Mouse (Mus musculus): ENCODE measurements around the gene Gng11.

Gng11 gene

DNA sequence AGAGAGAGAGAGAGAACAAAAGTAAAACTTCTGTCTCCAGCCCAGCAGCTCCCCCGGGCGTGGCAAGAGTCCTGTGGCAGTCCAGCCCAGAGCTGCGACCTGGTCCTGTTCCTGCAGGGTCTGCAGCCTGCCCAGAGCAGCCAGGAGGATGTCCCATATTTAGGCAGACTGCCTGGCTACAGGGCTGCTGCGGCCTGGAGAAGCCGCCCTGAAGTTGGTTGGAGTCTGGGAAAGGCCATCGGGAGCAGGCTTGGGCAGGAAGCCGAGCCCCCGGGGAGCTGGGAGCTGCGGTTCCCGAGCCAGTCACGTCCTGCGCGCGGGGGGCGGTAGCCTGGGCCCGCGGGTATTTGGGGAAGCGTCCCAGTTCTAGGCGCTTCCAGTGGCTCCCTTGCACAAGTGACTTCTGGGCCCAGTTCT is at the start of gene Gng11:
Gene Gng11, plus strand, starts transcription at position 15 of the 417 bp plus-strand sequence.
- DNase-seq (ENCODE audit: low read depth, low spot score), result no peak

DNA sequence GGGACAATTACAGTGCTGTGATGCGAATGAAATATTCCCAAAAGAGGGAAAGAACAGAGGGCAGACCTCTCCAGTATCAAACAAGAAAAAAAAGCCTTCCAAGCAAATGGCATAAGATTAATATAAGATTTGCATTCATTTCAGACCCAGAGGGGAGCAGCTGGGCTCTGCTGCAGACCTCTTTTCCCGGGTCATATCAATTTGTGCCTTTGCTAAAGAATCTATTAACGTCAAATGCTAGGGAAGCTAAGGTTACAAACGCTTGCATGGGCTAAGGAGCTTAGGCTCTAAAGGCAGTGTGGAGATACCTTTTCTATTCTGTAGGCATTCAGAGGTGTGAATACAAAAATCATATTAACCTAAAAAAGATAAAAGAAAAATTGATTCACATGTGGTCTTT is 48.7 kb upstream of the Gng11 start:
- no peak for DNase-seq (ENCODE audit: low read depth, low spot score)

DNA sequence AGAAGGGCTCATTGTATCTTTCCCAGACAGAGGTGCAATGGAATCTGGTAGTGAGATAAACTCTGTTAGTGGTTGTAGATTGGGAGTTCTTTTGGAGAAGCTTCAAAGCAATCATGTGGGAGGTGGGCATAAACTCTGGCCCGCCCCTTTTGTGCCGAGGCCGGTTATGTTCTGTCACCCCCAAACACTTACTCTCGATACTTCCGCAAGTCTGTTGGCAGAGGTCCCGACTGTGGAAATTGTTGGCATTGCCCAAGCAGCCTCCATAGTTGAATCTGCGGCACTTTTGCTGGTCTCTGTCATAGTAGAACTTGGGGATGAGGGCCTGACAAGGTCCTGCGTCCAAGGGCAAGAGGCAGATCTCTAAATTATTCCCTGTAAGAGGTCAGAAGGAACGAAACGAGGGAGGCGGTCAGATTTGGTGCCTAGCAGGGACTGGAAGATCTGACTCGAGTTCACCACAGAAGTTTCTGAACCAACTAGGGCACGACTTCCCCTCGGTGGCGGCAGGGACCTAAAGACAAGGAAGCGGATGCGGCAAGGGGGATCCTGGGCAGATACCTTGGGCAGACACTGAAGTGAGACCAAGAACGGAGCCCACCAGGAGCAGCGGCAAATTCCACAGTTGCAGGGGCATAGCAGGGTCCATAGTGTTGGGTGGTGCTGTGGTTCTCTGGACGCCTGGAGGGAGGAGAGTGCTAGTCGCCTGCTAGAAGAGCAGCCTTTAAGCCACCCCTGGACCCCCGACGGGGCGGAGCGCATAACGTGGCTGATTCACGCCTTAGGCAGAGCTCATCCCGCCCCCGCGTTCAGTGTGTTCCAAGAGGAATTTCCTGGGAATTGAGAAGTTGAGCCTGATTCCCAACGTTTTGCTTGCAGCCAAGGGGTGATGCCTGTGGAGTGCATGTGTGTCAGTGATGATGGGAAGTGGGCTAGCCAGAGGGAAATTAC is 35.8 kb upstream of the Gng11 start:
- no peak for DNase-seq (ENCODE audit: low read depth, low spot score)

DNA sequence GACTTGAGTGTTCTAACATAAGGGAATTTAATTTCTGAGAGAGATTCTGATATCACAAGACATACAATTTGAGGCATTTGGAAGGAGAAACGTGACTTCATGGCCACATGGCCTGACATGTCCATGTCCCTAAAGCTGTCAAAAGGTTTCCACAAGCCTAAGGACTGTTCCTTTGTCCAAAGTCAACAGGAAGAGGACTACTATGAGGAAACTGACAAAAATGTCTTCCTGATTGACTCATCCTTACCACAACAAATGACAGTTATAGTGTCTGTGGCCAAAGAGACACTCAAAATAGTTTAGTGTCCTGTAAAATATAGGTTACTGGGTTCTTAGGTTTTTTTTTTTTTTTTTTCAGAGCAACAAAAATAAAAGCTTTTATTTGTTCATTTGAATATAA is 30.0 kb upstream of the Gng11 start:
- DNase-seq (ENCODE audit: low read depth, low spot score), result no peak

DNA sequence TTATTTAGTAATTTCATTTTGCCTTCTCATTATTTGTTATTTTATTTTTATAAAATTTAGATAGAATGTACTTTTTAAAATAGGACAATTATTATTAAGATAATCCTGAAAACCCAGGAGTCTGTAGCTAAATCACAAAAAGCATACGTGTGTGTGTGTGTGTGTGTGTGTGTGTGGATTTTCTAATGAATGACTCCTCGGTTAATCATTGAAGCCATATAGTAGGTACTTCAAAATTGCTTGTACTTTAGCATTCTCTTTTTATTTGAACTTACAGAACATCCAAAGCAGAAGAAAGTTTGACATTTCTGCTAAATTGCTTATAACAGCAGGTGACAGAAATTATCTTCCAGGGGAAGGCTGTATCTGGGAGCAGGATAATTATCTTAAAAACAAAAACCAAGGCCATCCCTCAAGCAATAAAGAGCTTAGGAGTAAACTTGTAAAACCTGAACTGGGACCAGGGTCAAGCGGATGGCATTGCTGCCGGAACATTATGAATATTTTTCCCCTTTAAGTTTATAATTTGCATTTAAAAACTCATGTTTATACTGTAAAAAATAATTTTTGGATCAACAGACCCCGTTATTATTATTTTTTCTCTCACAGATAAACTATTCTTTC is 20.9 kb upstream of the Gng11 start:
- no peak for DNase-seq (ENCODE audit: low read depth, low spot score)

DNA sequence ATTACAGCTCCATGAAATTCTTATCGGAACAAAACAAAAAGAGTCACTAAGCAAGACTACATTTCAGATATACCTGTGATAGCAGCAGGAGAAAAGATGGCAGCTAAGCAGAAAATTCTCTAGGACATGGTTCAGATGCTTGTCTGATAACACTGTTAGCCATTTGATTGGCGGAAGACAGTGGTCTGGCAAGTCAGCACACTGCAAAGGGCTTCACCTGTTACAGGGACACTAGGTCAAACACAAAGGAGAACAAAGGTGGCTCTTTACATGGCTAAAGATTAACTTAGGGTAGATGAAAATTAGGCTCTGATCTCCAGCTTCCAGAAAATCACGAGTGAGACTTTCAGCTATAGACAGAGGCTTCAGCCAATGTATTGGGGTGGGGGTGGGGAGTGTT is 15.0 kb upstream of the Gng11 start, which contains the start of gene Tfpi2:
Gene Tfpi2, minus strand, starts transcription at position 170 of the 400 bp plus-strand sequence.
- DNase-seq (ENCODE audit: low read depth, low spot score), result no peak

DNA sequence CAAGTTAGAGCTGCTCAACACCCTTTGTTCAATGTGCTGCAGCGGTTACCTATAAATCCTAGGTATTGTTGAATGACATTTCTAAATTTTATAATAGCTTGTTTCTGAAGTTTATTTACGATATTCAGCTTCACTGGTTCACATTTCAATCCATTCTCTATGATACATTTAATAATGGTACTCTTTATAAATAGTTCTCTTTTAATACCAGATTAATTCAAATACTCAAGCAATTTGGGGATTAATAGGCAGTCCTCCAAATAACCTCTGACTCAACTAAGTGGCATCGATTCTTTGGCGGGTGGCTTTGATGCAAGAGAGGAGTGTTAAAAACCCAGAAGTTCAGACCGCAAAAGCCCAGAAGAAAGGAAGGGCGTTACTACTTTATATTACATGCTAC is 10.2 kb upstream of the Gng11 start, which contains the start of gene Gngt1:
Gene Gngt1, plus strand, starts transcription at position 301 of the 400 bp plus-strand sequence.
- DNase-seq (ENCODE audit: low read depth, low spot score), result no peak

DNA sequence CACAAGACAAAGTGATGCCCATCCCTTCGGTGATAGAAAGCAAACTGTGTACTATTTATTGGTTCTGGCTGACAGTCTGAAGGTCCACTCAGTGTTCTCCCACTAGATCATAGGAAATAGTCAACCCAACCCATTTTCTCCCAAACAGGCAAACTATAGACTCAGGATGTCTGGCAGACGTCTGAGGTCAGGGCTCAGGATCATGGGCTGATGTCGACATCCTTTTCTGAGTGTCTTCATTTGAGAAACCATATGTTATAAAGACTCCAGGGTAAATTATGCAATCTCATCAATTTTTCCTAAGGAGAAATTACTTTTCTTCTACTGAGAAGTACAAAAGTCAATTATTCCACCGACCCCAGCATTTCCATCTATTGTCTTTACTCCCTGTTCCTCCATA is 5.6 kb upstream of the Gng11 start:
- DNase-seq (ENCODE audit: low read depth, low spot score), result no peak

DNA sequence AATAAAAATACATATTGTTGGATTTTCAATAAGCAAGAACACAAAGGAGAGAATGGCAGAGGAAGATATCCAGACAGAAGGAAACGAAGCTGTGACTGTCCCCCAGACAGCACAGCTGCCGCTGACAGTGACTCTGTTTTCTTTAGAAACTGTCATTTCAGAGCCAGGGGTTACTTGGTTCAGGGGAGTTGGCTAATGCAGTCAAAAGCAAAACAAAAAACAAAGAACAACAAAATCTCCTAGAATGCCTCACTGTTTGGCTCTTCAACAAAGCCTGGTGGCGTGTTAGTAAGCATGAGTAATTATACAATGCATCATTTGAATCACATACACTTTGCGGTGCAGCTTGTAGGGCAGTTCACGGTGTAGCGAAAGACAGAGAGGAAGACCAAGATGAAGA is 4.4 kb upstream of the Gng11 start:
- DNase-seq (ENCODE audit: low read depth, low spot score), result no peak

DNA sequence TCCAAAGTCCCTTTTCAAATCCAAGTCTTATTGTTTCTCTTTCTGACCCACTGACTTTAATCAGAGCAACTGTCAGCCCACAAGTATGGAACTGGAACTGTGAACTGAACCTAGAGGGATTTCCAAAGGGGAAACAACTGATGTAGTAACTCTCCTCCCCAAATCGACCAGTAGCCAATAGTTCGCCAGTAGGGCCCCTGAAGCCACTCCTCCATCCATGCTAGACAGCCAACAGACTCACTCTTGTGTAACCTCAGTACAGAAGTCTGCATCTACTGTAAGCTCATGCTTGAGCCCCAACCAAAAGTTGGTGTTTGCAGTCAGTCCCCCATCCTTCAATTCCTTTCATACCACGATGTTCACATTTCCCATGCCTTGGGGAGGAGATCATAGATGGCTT is 3.0 kb upstream of the Gng11 start:
- DNase-seq (ENCODE audit: low read depth, low spot score), result no peak

DNA sequence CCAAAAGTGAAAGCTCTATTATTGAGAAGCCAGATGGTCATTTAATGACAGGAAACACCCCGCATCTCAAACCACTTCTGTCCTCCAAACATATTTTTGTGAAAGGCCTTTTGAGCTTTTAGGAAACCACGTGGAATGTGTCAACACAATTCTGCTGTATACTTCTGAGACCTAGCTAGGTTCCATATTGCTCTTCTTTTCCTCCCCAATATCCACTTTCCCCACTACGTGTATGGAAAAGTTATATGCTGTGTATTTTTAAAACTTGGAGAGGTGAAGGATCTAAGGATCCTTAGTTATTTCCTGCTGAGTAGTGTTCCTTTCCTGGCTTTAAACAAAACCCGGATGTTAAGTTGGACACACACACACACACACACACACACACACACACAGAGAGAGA is 259 bp upstream of the Gng11 start:
- no peak for DNase-seq (ENCODE audit: low read depth, low spot score)

DNA sequence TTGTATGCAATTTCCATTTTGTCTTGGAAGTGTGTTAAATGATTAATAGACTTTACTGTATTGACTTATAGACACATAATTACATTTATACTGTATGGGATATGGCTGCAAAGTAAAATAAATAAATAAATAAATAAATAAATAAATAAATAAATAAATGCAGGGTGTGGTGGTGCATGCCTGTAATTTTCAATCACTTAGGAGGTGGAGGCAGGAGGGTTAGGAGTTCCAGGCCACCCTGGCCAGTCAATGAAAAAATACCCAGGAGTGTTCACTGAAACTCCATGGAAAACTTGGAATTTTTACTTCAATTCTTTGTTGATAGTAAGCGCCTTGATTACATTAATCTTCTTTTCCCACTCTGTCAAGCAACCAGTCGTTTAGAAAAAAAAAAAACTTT is 1.1 kb downstream of the Gng11 start:
- no peak for DNase-seq (ENCODE audit: low read depth, low spot score)

DNA sequence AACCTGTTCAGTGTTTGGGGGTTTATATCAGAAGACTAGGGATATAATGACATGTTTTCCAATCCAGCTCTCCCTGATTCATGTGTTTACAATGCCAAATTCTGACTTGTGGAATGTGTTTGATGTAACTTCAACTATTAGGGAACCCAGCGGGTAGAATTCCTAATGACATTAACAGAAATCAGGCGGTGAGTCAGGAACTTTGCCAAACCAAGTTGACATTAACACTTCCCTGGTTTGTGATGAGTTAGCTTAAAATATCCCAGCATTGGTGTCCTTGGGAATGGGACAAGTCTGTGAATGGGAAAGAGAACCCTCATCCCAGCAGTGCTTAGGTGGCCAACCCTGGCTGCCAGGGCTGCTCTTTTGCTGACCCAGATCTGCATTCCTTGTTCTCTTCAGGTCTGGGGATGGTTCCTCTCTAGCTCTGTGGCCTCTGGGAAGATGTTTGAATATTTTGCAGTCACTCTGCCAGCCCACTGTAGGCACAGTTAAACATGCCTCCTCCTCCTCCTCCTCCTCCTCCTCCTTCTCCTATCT is 4.9 kb downstream of the Gng11 start:
- no peak for DNase-seq (ENCODE audit: low read depth, low spot score)

DNA sequence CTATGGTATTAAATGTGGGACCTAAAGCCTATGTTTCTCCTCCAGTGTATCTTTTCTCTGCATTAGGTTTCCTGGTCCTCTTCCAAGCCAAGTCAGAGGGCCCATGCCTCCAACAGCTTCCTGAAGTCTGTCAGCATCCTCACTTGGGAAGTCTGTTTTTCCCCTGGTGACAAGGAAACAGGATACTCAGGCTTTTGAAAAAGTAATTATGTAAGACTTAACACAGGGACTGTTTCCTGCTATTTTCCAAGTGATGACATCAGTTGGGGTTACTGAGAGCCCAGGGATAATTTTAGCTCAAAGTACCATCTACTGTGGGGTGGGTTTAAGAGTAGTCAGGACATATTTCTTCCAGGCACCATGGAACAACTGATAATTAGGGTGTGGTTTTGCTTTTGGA is 5.8 kb downstream of the Gng11 start:
- DNase-seq (ENCODE audit: low read depth, low spot score), result no peak

DNA sequence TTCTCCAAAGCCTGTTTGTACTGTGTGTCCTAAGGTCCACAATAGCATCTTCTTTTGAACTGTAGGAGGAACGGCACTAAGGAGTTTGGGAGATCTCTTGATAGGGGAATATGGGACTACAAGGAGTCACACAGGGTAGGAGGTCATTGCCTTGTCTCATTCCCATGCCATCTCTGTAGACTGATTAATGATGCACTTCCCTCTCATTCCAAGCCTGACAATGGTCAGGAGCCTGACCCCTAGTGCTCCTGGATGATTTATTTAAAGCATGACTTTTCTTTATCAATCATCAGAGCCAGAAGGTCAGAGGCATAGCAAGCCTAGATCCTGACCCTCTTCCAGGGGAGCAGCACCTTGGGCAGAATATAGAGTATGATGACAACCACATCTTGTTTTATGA is 18.9 kb downstream of the Gng11 start:
- no peak for DNase-seq (ENCODE audit: low read depth, low spot score)

DNA sequence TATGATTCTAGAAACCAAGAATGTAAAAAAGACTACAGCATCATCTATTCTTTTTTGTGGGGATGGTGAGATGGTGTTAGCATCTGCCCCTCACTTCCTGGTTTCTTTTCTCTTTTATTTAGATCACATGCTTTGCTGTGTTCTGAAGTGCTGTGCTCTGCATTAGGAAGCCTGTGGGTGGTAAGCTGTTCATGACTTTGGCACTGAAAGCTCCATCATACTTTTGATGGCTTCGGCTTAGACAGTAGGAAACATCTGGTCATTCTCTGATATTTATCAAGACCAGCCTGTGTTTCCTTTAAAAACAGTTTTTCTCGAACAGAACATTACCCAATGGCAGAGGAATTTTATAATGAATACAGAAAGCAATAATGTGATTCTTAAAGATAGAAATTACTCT is 22.7 kb downstream of the Gng11 start:
- no peak for DNase-seq (ENCODE audit: low read depth, low spot score)

DNA sequence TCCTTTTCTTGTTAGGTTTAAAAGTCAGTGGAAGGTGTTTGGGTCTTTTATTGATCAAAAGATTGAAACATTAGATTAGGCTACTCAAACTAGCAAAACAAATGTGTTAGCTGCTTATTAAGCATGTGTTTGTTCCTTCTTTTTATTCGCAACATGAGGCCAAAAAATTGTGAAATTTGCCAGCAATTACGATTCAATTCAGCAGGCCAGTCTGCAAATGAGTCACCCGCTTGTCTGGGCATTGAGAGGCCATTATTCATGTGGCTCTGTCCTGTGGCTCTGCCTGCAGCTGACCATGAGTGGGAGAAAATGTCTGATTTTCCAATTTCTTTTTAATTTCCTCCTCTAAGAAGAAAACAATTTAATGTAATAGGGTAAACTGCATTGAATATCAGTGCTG is 27.3 kb downstream of the Gng11 start:
- no peak for DNase-seq (ENCODE audit: low read depth, low spot score)

DNA sequence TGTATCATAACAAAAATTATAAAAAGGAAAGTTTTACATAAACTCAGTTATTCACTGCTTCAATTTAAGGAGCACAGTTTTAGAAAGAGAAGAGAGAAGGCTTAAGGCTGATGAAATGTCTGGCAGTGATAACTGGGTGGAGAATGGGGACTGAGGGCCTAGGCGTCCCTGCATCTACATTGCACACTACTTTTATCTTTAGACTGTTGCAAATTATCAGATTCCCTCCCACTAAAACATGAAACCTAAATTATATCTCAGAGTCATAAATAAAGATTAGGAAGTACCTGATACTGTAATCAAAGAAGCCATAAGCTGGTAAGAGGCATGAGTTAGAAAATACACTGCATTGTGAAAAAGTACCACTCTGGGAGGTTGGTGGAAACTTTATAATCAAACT is 38.1 kb downstream of the Gng11 start:
- DNase-seq (ENCODE audit: low read depth, low spot score), result no peak

DNA sequence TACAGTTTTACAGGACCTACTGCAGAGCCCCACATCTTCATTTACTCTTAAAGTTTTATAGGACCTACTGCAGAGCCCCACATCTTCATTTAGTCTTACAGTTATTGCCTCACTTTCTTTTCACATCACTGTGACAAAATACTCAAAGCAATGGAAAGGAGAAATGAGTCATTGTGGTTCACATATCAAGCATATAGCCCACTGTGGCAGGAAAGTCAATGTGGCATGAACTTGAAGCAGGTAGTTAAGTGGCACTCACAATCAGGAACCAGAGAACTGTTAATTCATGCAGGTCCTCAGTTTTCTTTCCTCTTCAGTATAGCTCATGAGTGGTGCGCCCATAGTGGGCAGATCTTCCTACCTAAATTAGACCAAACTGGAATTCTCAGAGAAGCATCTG is 43.5 kb downstream of the Gng11 start:
- no peak for DNase-seq (ENCODE audit: low read depth, low spot score)

DNA sequence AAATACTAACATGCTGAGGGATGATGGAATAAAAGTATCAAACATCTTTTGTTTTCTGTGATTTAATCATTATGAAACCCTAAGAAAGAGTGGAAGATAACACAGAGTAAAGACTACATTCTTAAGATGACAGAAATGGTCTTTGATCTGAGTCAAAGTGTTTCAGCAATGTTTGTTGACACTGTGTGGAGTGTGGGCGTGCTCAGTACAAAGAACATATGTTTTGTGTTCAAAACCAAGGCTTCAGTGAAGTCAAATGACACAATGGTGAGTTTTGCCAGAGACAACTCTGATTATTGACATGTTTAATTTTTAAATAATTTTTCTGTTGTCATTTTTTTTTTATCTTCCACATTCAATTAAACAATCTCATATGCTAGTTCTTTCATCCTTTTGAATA is 49.1 kb downstream of the Gng11 start:
- no peak for DNase-seq (ENCODE audit: low read depth, low spot score)

DNA sequence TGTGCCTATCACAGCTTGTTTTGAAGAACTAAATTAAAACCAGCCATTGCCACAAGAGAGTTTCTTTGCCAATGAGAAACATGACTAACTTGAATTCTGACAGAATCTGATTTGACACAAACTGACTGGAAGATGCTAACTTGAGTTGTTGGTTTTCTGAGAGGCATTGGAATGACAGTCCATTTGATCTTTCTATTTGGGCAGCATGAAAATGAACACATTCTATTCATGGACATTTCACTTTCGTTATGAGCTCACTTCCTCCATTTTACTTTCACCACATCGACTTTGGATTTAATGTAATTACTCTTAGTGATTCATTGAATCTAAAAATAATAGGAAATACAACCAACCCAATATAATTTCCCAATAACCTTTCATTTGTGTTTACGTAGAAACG is 50.7 kb downstream of the Gng11 start:
- DNase-seq (ENCODE audit: low read depth, low spot score), result no peak
